Mouse (Mus musculus) lung, postnatal 0 days (tissue): ENCODE data around the gene Vps13c.

ENCODE experiments used
- CTCF ChIP-seq: IDR thresholded peaks from 2 replicates; pipeline ENCODE4 v1.5.1; 2016; ENCODE audit warnings: antibody characterized with exemption, mild to moderate bottlenecking
- EP300 ChIP-seq: IDR thresholded peaks from 2 replicates; pipeline ENCODE4 v1.6.1; 2016; ENCODE audit warnings: antibody characterized with exemption, mild to moderate bottlenecking, control low read depth

DNA sequence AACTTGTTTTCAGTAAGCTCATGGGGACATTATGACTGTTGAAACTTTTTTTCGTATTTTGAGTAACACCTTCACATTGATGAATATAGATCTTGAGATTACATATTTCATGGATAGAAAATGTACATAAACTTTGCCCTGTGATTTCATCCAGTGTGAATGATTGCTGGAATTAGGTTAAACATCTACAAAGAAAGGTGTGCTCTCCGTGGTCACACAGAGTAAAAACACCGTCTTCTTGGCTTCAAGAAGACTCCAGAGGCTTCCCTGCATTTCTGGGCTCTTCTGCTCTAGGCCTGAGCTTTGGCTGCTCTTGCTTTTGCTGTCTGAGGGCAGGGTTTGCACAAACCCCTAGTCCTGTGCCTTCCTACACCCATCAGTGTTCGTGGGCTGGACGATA is 121.8 kb downstream of the Vps13c start:
- TF ChIP-seq EP300: no peak
- TF ChIP-seq CTCF: no peak
